Mouse (Mus musculus): ENCODE data around the gene Dclk1. TPM values are rescaled to one million over a fixed set of nuclear protein-coding genes. Genes with fewer than 3 reads are reported as not detected.

Gene Dclk1
- total and polyA plus RNA-seq, 2 experiments from 2014 or later, result 213 to 214 TPM

DNA sequence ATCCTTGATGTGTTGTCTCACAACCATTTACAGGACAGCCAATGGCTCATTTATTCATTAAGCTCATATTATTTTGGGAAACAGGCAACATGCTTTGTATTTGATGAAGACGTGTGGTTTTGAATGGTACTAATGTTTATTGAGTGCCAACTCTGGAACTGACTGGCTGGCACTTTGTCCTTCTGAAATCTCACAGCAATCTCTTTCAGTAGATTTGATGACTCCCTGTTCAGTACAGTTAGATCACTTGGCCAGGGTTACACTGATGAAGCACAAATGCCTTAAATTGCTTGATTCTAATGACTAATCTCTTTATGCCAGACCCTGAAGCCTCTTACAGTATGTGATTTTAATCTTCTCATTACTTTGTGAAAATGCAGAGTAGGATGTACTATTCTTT is 75.9 kb downstream of the Dclk1 start:
- no peaks in the 10 kb centered on the region for H3K9me3 ChIP-seq (ENCODE audit: low read length)
- no peak for DNase-seq (ENCODE audit: low spot score)
- H3K4me3 ChIP-seq (ENCODE audit: low read length), result no peak overlapping the region
- H3K27me3 ChIP-seq (ENCODE audit: insufficient read depth, low read length), result no peaks in the 10 kb centered on the region
- ATAC-seq, result no peak
- no peak overlapping the region for H3K4me2 ChIP-seq (ENCODE audit: low read depth, low read length)
- no peak overlapping the region for H3K9ac ChIP-seq (replicated peaks; ENCODE audit: low read length)
- no peak for TF ChIP-seq CTCF (IDR thresholded peaks at IDR 0.05; ENCODE audit: low read depth)
- no peaks in the 10 kb centered on the region for H3K4me1 ChIP-seq (ENCODE audit: insufficient read depth, low read length)
- 50% methylated on average over 1 of the region's 1 CpGs for WGBS
- no peaks in the 10 kb centered on the region for H3K36me3 ChIP-seq (ENCODE audit: insufficient read depth, low read length)
- no peak overlapping the region for H3K27ac ChIP-seq

DNA sequence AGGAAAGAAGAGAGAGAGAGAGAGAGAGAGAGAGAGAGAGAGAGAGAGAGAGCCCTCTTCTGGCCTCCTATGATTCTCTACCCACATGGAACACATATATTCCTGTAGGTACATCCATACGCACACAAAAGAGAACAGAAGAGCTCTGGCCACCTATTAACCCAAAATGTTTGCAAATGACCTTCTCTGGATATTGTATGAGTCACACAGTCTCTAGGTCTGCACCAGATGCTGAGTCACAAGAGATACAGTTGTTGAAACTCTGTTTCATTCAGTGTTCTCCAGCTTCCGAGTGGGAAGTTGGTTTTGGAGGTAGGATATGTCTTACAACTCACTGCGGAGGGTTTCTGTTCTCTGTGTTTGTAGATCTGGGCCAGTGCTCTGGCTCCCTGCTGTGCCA is 78.4 kb downstream of the Dclk1 start:
- no peak for DNase-seq (ENCODE audit: low spot score)
- Histone ChIP-seq H3K4me1 (ENCODE audit: insufficient read depth, low read length) (no peaks in the 10 kb centered on the region), H3K9ac (replicated peaks; ENCODE audit: low read length) (no peak overlapping the region), H3K9me3 (ENCODE audit: low read length) (no peaks in the 10 kb centered on the region), H3K4me2 (ENCODE audit: low read depth, low read length) (no peak overlapping the region), H3K4me3 (ENCODE audit: low read length) (no peak overlapping the region), H3K27me3 (ENCODE audit: insufficient read depth, low read length) (no peaks in the 10 kb centered on the region), H3K36me3 (ENCODE audit: insufficient read depth, low read length) (no peaks in the 10 kb centered on the region), H3K27ac (no peak overlapping the region)
- TF ChIP-seq CTCF (IDR thresholded peaks at IDR 0.05; ENCODE audit: low read depth), result no peak
- WGBS, result 86% methylated on average over 3 of the region's 3 CpGs
- ATAC-seq, result no peak

DNA sequence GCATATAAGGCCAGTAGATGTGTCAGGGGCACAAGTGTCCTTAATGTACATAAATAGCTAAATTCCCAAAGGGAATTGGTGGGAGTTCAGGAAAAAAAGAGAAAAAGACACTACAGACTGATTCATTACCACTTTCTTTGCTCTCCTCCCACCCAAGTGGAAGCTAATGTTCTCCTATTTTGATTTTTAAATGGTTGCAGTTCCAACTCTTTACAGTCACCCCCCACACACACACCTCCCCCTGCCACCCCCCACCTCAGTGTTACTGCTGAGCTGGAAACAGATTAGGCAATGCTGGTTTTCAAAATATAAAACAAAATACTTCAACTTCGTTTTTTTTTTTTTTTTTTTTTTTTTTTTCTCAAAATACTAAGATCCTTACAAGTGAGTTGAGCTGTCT is 81.9 kb downstream of the Dclk1 start:
- no peak for DNase-seq (ENCODE audit: low spot score)
- Histone ChIP-seq H3K27me3 (ENCODE audit: insufficient read depth, low read length) (no peaks in the 10 kb centered on the region), H3K4me1 (ENCODE audit: insufficient read depth, low read length) (no peaks in the 10 kb centered on the region), H3K27ac (no peak overlapping the region), H3K9me3 (ENCODE audit: low read length) (no peaks in the 10 kb centered on the region), H3K36me3 (ENCODE audit: insufficient read depth, low read length) (no peaks in the 10 kb centered on the region), H3K9ac (replicated peaks; ENCODE audit: low read length) (no peak overlapping the region), H3K4me3 (ENCODE audit: low read length) (no peak overlapping the region), H3K4me2 (ENCODE audit: low read depth, low read length) (no peak overlapping the region)
- WGBS, result 45% methylated on average over 1 of the region's 1 CpGs
- TF ChIP-seq CTCF (IDR thresholded peaks at IDR 0.05; ENCODE audit: low read depth), result no peak
- ATAC-seq, result no peak

DNA sequence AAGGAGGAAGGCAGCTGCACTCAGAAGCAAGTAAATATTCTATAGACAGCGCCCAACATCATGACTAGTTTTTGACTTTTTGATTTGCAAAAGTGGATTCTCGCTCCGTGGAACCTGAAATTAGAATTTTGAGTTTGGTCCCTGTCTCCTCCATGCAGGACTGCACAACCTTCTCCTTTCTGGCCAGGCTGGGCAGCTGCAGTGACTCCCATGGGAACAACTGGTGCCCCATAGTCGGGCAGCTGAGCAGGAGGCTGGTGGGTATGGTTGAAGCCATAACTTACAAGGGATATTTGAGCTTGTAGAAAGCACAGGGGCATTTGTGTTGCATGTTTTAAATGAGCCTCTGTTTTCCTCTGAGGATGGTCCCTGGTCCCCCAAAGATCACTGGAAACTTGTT is 88.3 kb downstream of the Dclk1 start:
- ATAC-seq (no peak), DNase-seq (ENCODE audit: low spot score) (no peak)
- H3K4me3 ChIP-seq (ENCODE audit: low read length), result no peak overlapping the region
- no peaks in the 10 kb centered on the region for H3K27me3 ChIP-seq (ENCODE audit: insufficient read depth, low read length)
- no peak overlapping the region for H3K9ac ChIP-seq (replicated peaks; ENCODE audit: low read length)
- H3K4me1 ChIP-seq (ENCODE audit: insufficient read depth, low read length), result no peaks in the 10 kb centered on the region
- no peak overlapping the region for H3K4me2 ChIP-seq (ENCODE audit: low read depth, low read length)
- 93% methylated on average over 4 of the region's 4 CpGs for WGBS
- H3K27ac ChIP-seq, result no peak overlapping the region
- no peak for TF ChIP-seq CTCF (IDR thresholded peaks at IDR 0.05; ENCODE audit: low read depth)
- no peaks in the 10 kb centered on the region for H3K36me3 ChIP-seq (ENCODE audit: insufficient read depth, low read length)
- H3K9me3 ChIP-seq (ENCODE audit: low read length), result no peaks in the 10 kb centered on the region

DNA sequence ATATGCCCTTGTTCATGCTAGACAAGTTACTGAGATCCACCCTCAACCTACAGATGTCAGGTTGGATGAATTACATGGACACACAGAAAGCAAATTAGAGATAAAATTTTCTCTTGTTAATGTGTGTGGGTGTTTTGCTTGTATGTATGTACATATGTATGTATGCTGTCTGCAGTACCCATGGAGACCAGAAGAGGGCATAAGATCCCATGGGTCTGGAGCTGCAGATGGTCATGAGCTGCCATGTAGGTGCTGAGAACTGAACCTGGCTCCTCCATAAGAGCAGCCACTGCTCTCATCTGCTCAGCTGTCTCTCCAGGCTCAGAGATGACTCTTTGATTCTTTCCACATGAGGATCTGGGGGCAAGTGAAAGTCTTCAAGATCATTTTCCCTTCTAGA is 89.5 kb downstream of the Dclk1 start:
- Histone ChIP-seq H3K4me2 (ENCODE audit: low read depth, low read length) (no peak overlapping the region), H3K36me3 (ENCODE audit: insufficient read depth, low read length) (no peaks in the 10 kb centered on the region), H3K27ac (no peak overlapping the region), H3K9ac (replicated peaks; ENCODE audit: low read length) (no peak overlapping the region), H3K4me3 (ENCODE audit: low read length) (no peak overlapping the region), H3K4me1 (ENCODE audit: insufficient read depth, low read length) (no peaks in the 10 kb centered on the region), H3K27me3 (ENCODE audit: insufficient read depth, low read length) (no peaks in the 10 kb centered on the region), H3K9me3 (ENCODE audit: low read length) (no peaks in the 10 kb centered on the region)
- DNase-seq (ENCODE audit: low spot score) (no peak), ATAC-seq (no peak)
- peak; percentile 10; the same call in 1 of the 2 replicates for TF ChIP-seq CTCF (IDR thresholded peaks at IDR 0.05; ENCODE audit: low read depth)

DNA sequence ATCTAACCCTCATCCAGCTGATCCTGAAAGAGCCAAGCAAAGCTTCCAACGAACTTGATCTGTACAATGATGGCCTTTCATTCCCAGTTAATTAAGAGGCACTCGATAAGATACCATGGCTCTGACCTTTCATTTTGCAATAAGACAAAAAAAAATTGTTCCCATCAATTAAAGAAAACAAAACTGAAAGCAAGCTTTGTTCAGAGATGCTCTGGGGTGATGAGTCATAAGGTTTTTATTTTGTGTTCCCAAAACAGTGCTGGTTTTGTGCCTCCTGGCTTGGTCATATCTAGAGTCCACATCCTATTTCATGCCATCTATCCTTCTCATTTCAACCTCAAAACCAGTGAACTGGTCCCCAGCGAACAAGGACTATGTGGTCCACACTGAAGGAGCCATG is 91.3 kb downstream of the Dclk1 start:
- no peak overlapping the region for H3K4me3 ChIP-seq (ENCODE audit: low read length)
- DNase-seq (ENCODE audit: low spot score) (no peak), ATAC-seq (no peak)
- H3K27me3 ChIP-seq (ENCODE audit: insufficient read depth, low read length), result no peaks in the 10 kb centered on the region
- H3K4me1 ChIP-seq (ENCODE audit: insufficient read depth, low read length), result no peaks in the 10 kb centered on the region
- H3K4me2 ChIP-seq (ENCODE audit: low read depth, low read length), result no peak overlapping the region
- no peaks in the 10 kb centered on the region for H3K36me3 ChIP-seq (ENCODE audit: insufficient read depth, low read length)
- no peaks in the 10 kb centered on the region for H3K9me3 ChIP-seq (ENCODE audit: low read length)
- H3K9ac ChIP-seq (replicated peaks; ENCODE audit: low read length), result no peak overlapping the region
- TF ChIP-seq CTCF (IDR thresholded peaks at IDR 0.05; ENCODE audit: low read depth), result no peak
- 66% methylated on average over 3 of the region's 3 CpGs for WGBS
- no peak overlapping the region for H3K27ac ChIP-seq

DNA sequence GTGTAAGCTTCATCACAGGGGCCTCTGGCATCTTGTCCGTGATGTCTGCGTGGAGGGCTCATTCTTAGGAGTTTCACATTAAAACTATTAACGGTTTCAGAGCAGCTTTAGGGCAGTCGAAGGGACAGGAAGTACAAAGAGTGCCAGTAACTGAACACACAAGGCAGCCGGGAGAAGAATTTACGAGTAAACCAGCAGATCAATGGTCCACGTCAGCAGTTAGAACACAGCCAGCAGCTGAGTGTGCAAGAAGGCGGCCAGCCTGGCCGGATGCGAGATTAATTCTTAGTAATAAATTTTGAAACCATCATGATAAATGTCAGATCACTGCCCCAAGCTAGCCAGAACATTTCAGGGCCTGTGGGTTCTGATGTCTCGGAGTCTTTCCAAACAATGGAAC is 94.7 kb downstream of the Dclk1 start:
- Histone ChIP-seq H3K9me3 (ENCODE audit: low read length) (no peaks in the 10 kb centered on the region), H3K9ac (replicated peaks; ENCODE audit: low read length) (no peak overlapping the region), H3K4me2 (ENCODE audit: low read depth, low read length) (no peak overlapping the region), H3K27me3 (ENCODE audit: insufficient read depth, low read length) (no peaks in the 10 kb centered on the region), H3K4me1 (ENCODE audit: insufficient read depth, low read length) (no peaks in the 10 kb centered on the region), H3K4me3 (ENCODE audit: low read length) (no peak overlapping the region), H3K36me3 (ENCODE audit: insufficient read depth, low read length) (no peaks in the 10 kb centered on the region), H3K27ac (no peak overlapping the region)
- no peak for DNase-seq (ENCODE audit: low spot score)
- no peak for TF ChIP-seq CTCF (IDR thresholded peaks at IDR 0.05; ENCODE audit: low read depth)
- ATAC-seq, result no peak
- WGBS, result 87% methylated on average over 11 of the region's 11 CpGs

Measured in hindbrain, postnatal 0 days (tissue).